Mouse (Mus musculus): Measurements from ENCODE around the gene Hist3h2a. TPM values are rescaled to one million over a fixed set of nuclear protein-coding genes. Genes with fewer than 3 reads are reported as not detected.

Hist3h2a gene
- polyA plus RNA-seq, 1 experiment from 2014 or later: 16.1 TPM

GRCm38 (mm10) chr11:58969659-58970058 lies 15.2 kb downstream of the Hist3h2a start:
- Histone ChIP-seq H3K4me1 (replicated peaks) (peaks cover 46% of the 10 kb centered on the region), H3K27me3 (no peaks in the 10 kb centered on the region), H3K4me2 (no peak overlapping the region), H3K9me3 (replicated peaks) (no peaks in the 10 kb centered on the region), H3K36me3 (replicated peaks) (peaks cover 14% of the 10 kb centered on the region; the same call in 1 of the 2 replicates), H3K4me3 (replicated peaks) (no peak overlapping the region), H3K9ac (no peak overlapping the region), H3K27ac (replicated peaks) (no peak overlapping the region)
- WGBS (ENCODE audit: insufficient replicate concordance): 66% methylated on average over 6 of the region's 6 CpGs
- no peak for ATAC-seq (ENCODE audit: insufficient read depth)

GRCm38 (mm10) chr11:58970831-58971530 lies 16.5 kb downstream of the Hist3h2a start:
- Histone ChIP-seq H3K4me2 (no peak overlapping the region), H3K36me3 (replicated peaks) (peaks cover 17% of the 10 kb centered on the region), H3K27me3 (no peaks in the 10 kb centered on the region), H3K4me3 (replicated peaks) (no peak overlapping the region), H3K4me1 (replicated peaks) (peaks cover 42% of the 10 kb centered on the region), H3K9me3 (replicated peaks) (no peaks in the 10 kb centered on the region), H3K9ac (no peak overlapping the region), H3K27ac (replicated peaks) (no peak overlapping the region)
- 82% methylated on average over 21 of the region's 21 CpGs for WGBS (ENCODE audit: insufficient replicate concordance)
- ATAC-seq (ENCODE audit: insufficient read depth): no peak

DNA sequence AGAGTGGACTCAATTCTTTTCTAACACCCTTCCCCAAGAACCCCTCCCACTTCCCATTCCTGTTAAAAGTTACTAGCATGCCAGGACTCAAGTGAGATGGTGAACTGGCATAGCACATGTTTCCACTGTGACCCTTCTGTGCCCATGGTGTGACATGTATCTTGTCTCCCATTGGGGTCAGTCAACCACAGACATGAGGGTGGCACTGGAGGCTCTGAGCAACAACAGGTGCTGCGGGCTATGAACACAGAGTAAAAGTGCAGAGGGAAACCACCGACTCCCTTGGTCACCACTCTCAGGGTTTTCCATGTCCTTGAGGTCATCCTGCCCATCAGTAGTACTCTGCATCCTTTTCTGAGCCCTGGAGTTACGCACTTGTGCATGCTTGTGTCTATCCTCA lies 17.3 kb downstream of the Hist3h2a start:
- no peak overlapping the region for H3K4me2 ChIP-seq
- 75% methylated on average over 3 of the region's 3 CpGs for WGBS (ENCODE audit: insufficient replicate concordance)
- H3K9me3 ChIP-seq (replicated peaks): no peaks in the 10 kb centered on the region

DNA sequence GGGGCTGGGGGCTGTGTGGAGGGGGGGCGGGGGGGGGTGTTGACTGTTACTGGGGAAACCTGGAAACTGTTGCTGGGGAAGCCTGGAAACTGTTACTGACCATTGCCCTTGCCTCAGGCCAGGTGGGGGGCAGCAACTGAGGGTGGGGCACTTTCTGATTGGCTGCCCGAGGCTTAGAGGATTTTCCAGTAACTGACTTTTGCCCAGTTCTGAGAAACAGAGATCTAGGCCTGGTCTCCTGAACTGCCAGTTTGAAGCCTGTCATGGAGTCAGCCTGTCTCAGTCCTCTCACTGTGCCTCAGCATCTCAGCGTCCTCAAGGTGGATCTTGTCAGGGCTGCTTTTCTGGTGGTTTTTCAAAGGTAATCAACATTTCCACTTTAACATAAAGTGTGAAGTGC lies 19.9 kb downstream of the Hist3h2a start:
- peaks cover 17% of the 10 kb centered on the region for H3K36me3 ChIP-seq (replicated peaks)
- H3K9me3 ChIP-seq (replicated peaks): no peaks in the 10 kb centered on the region
- no peak overlapping the region for H3K4me2 ChIP-seq
- no peaks in the 10 kb centered on the region for H3K27me3 ChIP-seq
- H3K27ac ChIP-seq (replicated peaks): no peak overlapping the region
- WGBS (ENCODE audit: insufficient replicate concordance): 61% methylated on average over 3 of the region's 3 CpGs
- no peak overlapping the region for H3K9ac ChIP-seq
- no peak for ATAC-seq (ENCODE audit: insufficient read depth)
- H3K4me1 ChIP-seq (replicated peaks): peaks cover 41% of the 10 kb centered on the region
- H3K4me3 ChIP-seq (replicated peaks): no peak overlapping the region

More for the DNA sequence above, 17.3 kb downstream of the Hist3h2a start:
- H3K27me3 ChIP-seq: no peaks in the 10 kb centered on the region
- H3K27ac ChIP-seq (replicated peaks): no peak overlapping the region
- no peak overlapping the region for H3K4me3 ChIP-seq (replicated peaks)
- H3K36me3 ChIP-seq (replicated peaks): peaks cover 17% of the 10 kb centered on the region
- no peak for ATAC-seq (ENCODE audit: insufficient read depth)
- no peak overlapping the region for H3K9ac ChIP-seq
- peaks cover 39% of the 10 kb centered on the region for H3K4me1 ChIP-seq (replicated peaks)

GRCm38 (mm10) chr11:58977150-58977549 lies 22.7 kb downstream of the Hist3h2a start:
- peak; percentile 62 for ATAC-seq (ENCODE audit: insufficient read depth)

GRCm38 (mm10) chr11:58977607-58978026 lies 23.1 kb downstream of the Hist3h2a start:
- H3K4me1 ChIP-seq (replicated peaks): peaks cover 66% of the 10 kb centered on the region
- H3K9me3 ChIP-seq (replicated peaks): no peaks in the 10 kb centered on the region
- H3K27me3 ChIP-seq: no peaks in the 10 kb centered on the region
- H3K36me3 ChIP-seq (replicated peaks): peaks cover 15% of the 10 kb centered on the region
- peak overlapping the region; percentile 87 for H3K9ac ChIP-seq
- H3K4me2 ChIP-seq: peak overlapping the region; percentile 95
- under 1% methylated on average over 21 of the region's 21 CpGs for WGBS (ENCODE audit: insufficient replicate concordance)
- H3K27ac ChIP-seq (replicated peaks): peak overlapping the region; percentile 83
- peak; percentile 24; the same call in 1 of the 2 replicates for ATAC-seq (ENCODE audit: insufficient read depth)
- peak overlapping the region; percentile 90 for H3K4me3 ChIP-seq (replicated peaks)

More at GRCm38 (mm10) chr11:58977150-58977549, 22.7 kb downstream of the Hist3h2a start:
- Histone ChIP-seq H3K4me2 (peak overlapping the region; percentile 95), H3K9ac (peak overlapping the region; percentile 87), H3K27me3 (no peaks in the 10 kb centered on the region), H3K4me3 (replicated peaks) (peak overlapping the region; percentile 90), H3K36me3 (replicated peaks) (peaks cover 11% of the 10 kb centered on the region), H3K4me1 (replicated peaks) (peaks cover 61% of the 10 kb centered on the region), H3K27ac (replicated peaks) (peak overlapping the region; percentile 83), H3K9me3 (replicated peaks) (no peaks in the 10 kb centered on the region)
- under 1% methylated on average over 29 of the region's 29 CpGs for WGBS (ENCODE audit: insufficient replicate concordance)

DNA sequence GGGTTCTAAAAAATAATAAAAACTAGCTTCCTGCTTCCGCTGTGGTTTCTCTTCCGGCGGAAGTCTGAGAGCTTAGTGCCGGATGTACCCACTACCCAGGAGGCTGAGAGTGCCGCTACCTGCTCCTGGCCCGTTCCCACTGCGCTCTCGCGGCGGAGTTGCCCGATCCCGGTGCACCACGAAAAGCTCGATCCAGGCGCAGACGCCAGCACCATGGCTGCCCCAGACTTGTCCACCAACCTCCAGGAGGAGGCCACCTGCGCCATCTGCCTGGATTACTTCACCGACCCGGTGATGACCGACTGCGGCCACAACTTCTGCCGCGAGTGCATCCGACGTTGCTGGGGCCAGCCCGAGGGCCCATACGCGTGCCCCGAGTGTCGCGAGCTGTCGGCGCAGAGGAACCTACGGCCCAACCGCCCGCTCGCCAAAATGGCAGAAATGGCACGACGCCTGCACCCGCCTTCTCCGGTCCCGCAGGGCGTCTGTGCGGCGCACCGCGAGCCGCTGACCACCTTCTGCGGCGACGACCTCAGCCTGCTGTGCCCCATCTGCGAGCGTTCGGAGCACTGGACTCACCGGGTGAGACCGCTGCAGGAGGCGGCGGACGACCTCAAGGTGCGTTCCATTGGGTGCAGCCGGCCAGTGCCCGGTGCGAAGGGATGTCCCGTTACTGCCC lies 23.7 kb downstream of the Hist3h2a start, which contains the start of gene Trim11:
TSS of gene Trim11 (plus strand) at position 67 of the 679 bp plus-strand sequence.
- peak within 1 kb of the TSS; percentile 87 for H3K9ac ChIP-seq
- H3K27me3 ChIP-seq: no peaks in the 10 kb centered on the region
- H3K36me3 ChIP-seq (replicated peaks): peaks cover 21% of the 10 kb centered on the region
- H3K4me1 ChIP-seq (replicated peaks): peaks cover 66% of the 10 kb centered on the region
- peak within 1 kb of the TSS; percentile 95 for H3K4me2 ChIP-seq
- peak within 1 kb of the TSS; percentile 83 for H3K27ac ChIP-seq (replicated peaks)
- WGBS (ENCODE audit: insufficient replicate concordance): under 1% methylated on average over 64 of the region's 64 CpGs
- H3K9me3 ChIP-seq (replicated peaks): no peaks in the 10 kb centered on the region
- H3K4me3 ChIP-seq (replicated peaks): peak within 1 kb of the TSS; percentile 90
- peak; percentile 56 for ATAC-seq (ENCODE audit: insufficient read depth)

DNA sequence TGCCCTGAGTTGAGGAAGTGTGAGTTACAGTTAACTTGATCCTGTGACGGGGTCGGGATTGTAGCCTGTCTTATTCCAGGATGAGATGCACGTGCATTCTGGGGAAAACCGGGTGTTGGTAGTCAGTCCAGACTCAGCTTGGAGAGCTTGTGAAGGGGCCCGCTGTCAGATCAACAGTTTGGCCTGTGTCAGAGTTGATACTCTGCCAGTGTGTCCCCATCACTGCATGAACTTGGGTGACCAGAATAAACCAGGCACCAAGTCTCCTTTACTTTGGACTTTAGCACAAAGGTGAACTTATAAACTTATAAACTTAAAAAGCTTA lies 24.2 kb downstream of the Hist3h2a start:
- Histone ChIP-seq H3K4me1 (replicated peaks) (peaks cover 66% of the 10 kb centered on the region), H3K9ac (peak overlapping the region; percentile 87), H3K27me3 (no peaks in the 10 kb centered on the region), H3K9me3 (replicated peaks) (no peaks in the 10 kb centered on the region), H3K27ac (replicated peaks) (peak overlapping the region; percentile 83), H3K4me3 (replicated peaks) (peak overlapping the region; percentile 90), H3K4me2 (peak overlapping the region; percentile 95), H3K36me3 (replicated peaks) (peaks cover 23% of the 10 kb centered on the region)
- no peak for ATAC-seq (ENCODE audit: insufficient read depth)
- 3% methylated on average over 5 of the region's 5 CpGs for WGBS (ENCODE audit: insufficient replicate concordance)

DNA sequence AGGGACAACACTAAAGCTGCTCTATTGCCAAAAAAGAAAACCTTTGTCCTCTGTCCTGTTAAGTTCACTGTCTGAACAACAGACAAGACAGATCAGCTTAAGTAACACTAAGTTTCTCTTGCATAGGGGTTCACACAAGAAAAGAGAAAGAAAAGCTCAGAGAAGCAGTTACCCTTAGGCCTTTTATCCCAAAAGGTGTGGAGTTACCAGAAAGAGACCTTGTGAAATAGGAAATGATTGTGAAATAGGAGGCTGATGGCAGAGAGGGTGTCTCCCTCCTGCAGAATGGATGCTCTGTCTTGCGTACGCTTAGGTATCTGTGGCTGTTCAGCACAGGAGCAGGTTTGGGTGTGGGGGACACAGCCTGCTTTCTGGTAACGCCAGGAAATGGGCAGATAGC lies 24.7 kb downstream of the Hist3h2a start:
- no peak for ATAC-seq (ENCODE audit: insufficient read depth)

GRCm38 (mm10) chr11:58979661-58980060 lies 25.2 kb downstream of the Hist3h2a start:
- Histone ChIP-seq H3K4me3 (replicated peaks) (peak overlapping the region; percentile 90), H3K36me3 (replicated peaks) (peaks cover 32% of the 10 kb centered on the region), H3K4me2 (peak overlapping the region; percentile 95), H3K27ac (replicated peaks) (peak overlapping the region; percentile 83), H3K4me1 (replicated peaks) (peaks cover 56% of the 10 kb centered on the region), H3K27me3 (no peaks in the 10 kb centered on the region), H3K9ac (peak overlapping the region; percentile 87), H3K9me3 (replicated peaks) (no peaks in the 10 kb centered on the region)
- WGBS (ENCODE audit: insufficient replicate concordance): 60% methylated on average over 7 of the region's 7 CpGs
- no peak for ATAC-seq (ENCODE audit: insufficient read depth)

More for the DNA sequence above, 24.7 kb downstream of the Hist3h2a start:
- WGBS (ENCODE audit: insufficient replicate concordance): 30% methylated on average over 3 of the region's 3 CpGs
- peak overlapping the region; percentile 95 for H3K4me2 ChIP-seq
- peaks cover 60% of the 10 kb centered on the region for H3K4me1 ChIP-seq (replicated peaks)
- H3K9me3 ChIP-seq (replicated peaks): no peaks in the 10 kb centered on the region
- H3K36me3 ChIP-seq (replicated peaks): peaks cover 28% of the 10 kb centered on the region
- peak overlapping the region; percentile 83 for H3K27ac ChIP-seq (replicated peaks)
- peak overlapping the region; percentile 90 for H3K4me3 ChIP-seq (replicated peaks)
- no peaks in the 10 kb centered on the region for H3K27me3 ChIP-seq
- peak overlapping the region; percentile 87 for H3K9ac ChIP-seq

- no peak for ATAC-seq (ENCODE audit: insufficient read depth)
- Histone ChIP-seq H3K4me3 (replicated peaks) (peak overlapping the region; percentile 90; the same call in 1 of the 2 replicates), H3K4me1 (replicated peaks) (peaks cover 56% of the 10 kb centered on the region), H3K4me2 (peak overlapping the region; percentile 95), H3K27me3 (no peaks in the 10 kb centered on the region), H3K27ac (replicated peaks) (peak overlapping the region; percentile 83; the same call in 1 of the 2 replicates), H3K9me3 (replicated peaks) (no peaks in the 10 kb centered on the region), H3K36me3 (replicated peaks) (peaks cover 38% of the 10 kb centered on the region), H3K9ac (no peak overlapping the region)
- 68% methylated on average over 5 of the region's 5 CpGs for WGBS (ENCODE audit: insufficient replicate concordance)
Observed at GRCm38 (mm10) chr11:58980381-58980990, 26.0 kb downstream of the Hist3h2a start.
